Mouse (Mus musculus) hindbrain, embryonic 11.5 days (tissue): ENCODE results near the gene Sipa1l1. TPM values are rescaled to one million over a fixed set of nuclear protein-coding genes. Genes with fewer than 3 reads are reported as not detected.

Experiments used
- ATAC-seq: fragments of 200-750 bp; cut with Nextera tagmentation; 2 replicates; pipeline ENCODE4 v1.8.0; 2017; ENCODE audit warnings: mild to moderate bottlenecking, moderate TSS enrichment, moderate library complexity; ENCODE audit not compliant: low FRiP score
- DNase-seq: peaks from one replicate; pipeline ENCODE4 v3.0.0-alpha.2; 2015; ENCODE audit warnings: low spot score
- H3K27ac ChIP-seq: fragments of 300-500 bp; sonication (generic); 2 replicates; pipeline ENCODE4 v1.5.1; 2014; ENCODE audit warnings: mild to moderate bottlenecking, low read depth, low read length
- H3K27me3 ChIP-seq: fragments of 300-500 bp; sonication (generic); 2 replicates; pipeline ENCODE4 v1.6.1; 2014; ENCODE audit warnings: mild to moderate bottlenecking, low read length, moderate library complexity, mixed read lengths; ENCODE audit not compliant: control insufficient read depth, insufficient read depth
- H3K36me3 ChIP-seq: fragments of 300-500 bp; sonication (generic); 2 replicates; pipeline ENCODE4 v1.6.1; 2014; ENCODE audit warnings: mild to moderate bottlenecking, low read length, moderate library complexity, mixed read lengths; ENCODE audit not compliant: control insufficient read depth, insufficient read depth
- H3K4me1 ChIP-seq: fragments of 300-500 bp; sonication (generic); replicated peaks from 2 replicates; pipeline ENCODE4 v1.6.1; 2014; ENCODE audit warnings: low read length, mixed read lengths; ENCODE audit not compliant: control insufficient read depth, insufficient read depth
- H3K4me2 ChIP-seq: fragments of 300-500 bp; sonication (generic); replicated peaks from 2 replicates; pipeline ENCODE4 v1.6.1; 2014; ENCODE audit warnings: mild to moderate bottlenecking, low read depth, low read length
- H3K4me3 ChIP-seq: fragments of 300-500 bp; sonication (generic); 2 replicates; pipeline ENCODE4 v1.5.1; 2014; ENCODE audit warnings: low read depth, low read length
- H3K9ac ChIP-seq: fragments of 300-500 bp; sonication (generic); 2 replicates; pipeline ENCODE4 v1.6.1; 2014; ENCODE audit warnings: low read depth, low read length
- H3K9me3 ChIP-seq: fragments of 300-500 bp; sonication (generic); 2 replicates; pipeline ENCODE4 v1.6.1; 2016; ENCODE audit warnings: low read length; ENCODE audit not compliant: control insufficient read depth
- WGBS: fragments of 180-500 bp; shearing (Covaris S2); extraction: QIAGEN DNeasy Blood & Tissue Kit; methylation state at CpG from one replicate; pipeline ENCODE4 v1.1.7; 2014; 5-methylcytosine and 5-hydroxymethylcytosine counted together
- polyA plus RNA-seq: library from polyadenylated mRNA; unstranded; fragments of >200 nt; fragmentation: Nextera tagmentation; extraction: Ambion mirVana; gene quantifications from 2 replicates; pipeline ENCODE4 v1.2.1, GENCODE M21; 2014

Gene Sipa1l1
- polyA plus RNA-seq, 1 experiment from 2014 or later = 30.8 TPM

DNA sequence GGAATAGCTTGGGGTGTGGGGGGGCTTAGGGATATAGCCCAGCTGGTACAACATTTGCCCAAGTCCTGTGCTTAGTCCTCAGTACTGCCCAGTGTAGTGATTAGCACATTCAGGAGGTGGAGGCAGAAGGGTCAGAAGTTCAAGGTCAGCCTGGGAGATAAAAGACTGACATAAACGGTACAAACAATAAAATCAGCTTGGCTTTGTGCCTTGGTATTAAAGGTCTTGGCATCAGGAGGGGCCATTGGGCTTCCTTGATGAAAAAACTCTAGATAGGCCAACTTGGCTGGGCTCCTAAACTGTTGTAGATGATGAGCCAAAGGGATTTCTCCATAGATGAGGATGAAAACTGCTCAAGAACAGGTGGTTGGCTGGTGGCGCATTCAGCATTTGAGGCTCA lies 283.3 kb downstream of the Sipa1l1 start:
- Histone ChIP-seq H3K9me3 (no peaks in the 10 kb centered on the region), H3K4me1 (no peaks in the 10 kb centered on the region), H3K27ac (no peak overlapping the region), H3K4me3 (no peak overlapping the region), H3K36me3 (no peaks in the 10 kb centered on the region), H3K9ac (no peak overlapping the region), H3K27me3 (no peaks in the 10 kb centered on the region), H3K4me2 (no peak overlapping the region)
- WGBS = 92% methylated on average over 2 of the region's 2 CpGs
- no peak for DNase-seq
- ATAC-seq = no peak

DNA sequence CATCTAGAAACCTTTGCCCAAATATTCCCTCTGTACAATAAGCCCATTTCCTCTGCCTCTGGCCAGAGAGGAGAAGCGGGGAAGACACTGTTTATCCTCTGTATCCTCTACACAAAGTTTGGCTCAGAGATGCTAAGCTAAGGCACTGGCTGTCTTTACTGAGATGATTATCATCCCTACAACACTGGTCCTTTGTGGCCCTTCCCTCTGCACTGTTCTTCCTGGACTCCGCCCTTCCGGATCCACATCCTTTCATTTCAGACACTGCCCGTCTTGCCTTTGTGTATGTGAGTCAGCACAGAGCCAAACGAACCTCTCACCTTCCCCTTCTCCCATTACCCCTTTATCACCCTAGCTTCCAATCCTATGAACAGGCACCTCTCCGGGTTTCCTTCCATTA lies 285.3 kb downstream of the Sipa1l1 start:
- Histone ChIP-seq H3K36me3 (no peaks in the 10 kb centered on the region), H3K27ac (no peak overlapping the region), H3K4me3 (no peak overlapping the region), H3K27me3 (no peaks in the 10 kb centered on the region), H3K4me1 (no peaks in the 10 kb centered on the region), H3K9ac (no peak overlapping the region), H3K4me2 (no peak overlapping the region), H3K9me3 (no peaks in the 10 kb centered on the region)
- 81% methylated on average over 6 of the region's 6 CpGs for WGBS
- DNase-seq = no peak
- ATAC-seq = no peak

DNA sequence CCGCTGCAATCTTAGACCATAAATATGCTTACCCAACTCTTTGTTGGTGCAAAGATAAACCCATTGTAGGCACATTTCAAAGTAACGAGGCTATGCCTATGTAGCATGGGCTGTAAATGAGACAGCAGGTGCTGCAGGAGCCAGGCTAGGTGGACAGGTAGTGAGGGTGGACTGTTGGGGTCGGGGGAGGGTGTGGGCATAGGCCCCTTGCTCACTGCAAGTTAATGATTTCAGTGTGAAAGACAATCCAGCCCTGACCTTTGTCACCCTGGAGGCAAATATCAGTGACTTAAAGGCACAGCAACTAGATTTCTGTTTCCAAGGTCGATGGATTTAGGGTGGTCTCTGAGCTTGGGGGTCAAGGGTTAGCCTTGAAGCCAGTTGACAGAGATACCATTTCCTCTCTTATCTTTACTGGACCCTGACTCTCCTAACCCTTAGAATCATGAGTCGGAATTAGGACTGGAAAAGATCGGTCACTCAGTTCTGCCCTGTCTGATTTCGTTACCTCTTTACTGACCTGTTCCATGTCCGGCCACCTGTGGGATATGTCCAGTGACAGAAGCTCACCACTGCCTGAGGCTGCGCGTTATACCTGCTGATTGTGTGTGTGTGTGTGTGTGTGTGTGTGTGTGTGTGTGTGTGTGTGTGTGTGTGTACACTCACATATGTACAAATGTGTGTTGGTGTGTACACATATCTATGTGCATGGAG lies 286.7 kb downstream of the Sipa1l1 start:
- ATAC-seq (no peak), DNase-seq (no peak)
- Histone ChIP-seq H3K27me3 (no peaks in the 10 kb centered on the region), H3K9ac (no peak overlapping the region), H3K9me3 (no peaks in the 10 kb centered on the region), H3K4me2 (no peak overlapping the region), H3K36me3 (no peaks in the 10 kb centered on the region), H3K4me3 (no peak overlapping the region), H3K4me1 (no peaks in the 10 kb centered on the region), H3K27ac (no peak overlapping the region)
- WGBS = 84% methylated on average over 10 of the region's 10 CpGs

DNA sequence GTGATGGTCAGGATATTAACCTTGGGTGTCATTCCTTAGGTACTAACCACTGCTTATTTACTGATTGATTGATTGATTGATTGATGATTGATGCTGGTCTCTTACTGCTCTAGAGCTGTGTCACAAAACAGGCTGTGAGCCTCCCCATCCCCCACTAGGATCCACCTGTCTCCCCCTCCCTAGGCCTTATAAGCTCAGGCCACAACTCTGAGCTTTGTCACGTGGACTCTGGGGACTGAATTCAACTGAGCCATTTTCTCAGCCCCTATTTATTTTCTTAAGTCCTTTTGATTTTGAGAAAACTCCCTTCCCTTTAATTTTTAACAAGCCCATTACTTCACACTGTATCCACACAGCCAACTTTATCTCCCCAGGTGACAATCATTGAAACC lies 287.3 kb downstream of the Sipa1l1 start:
- no peak for DNase-seq
- Histone ChIP-seq H3K4me3 (no peak overlapping the region), H3K4me1 (no peaks in the 10 kb centered on the region), H3K27me3 (no peaks in the 10 kb centered on the region), H3K4me2 (no peak overlapping the region), H3K36me3 (no peaks in the 10 kb centered on the region), H3K9ac (no peak overlapping the region), H3K9me3 (no peaks in the 10 kb centered on the region), H3K27ac (no peak overlapping the region)
- no peak for ATAC-seq
- WGBS = 68% methylated on average over 1 of the region's 1 CpGs

- Histone ChIP-seq H3K4me2 (no peak overlapping the region), H3K4me3 (no peak overlapping the region), H3K27me3 (no peaks in the 10 kb centered on the region), H3K36me3 (no peaks in the 10 kb centered on the region), H3K4me1 (no peaks in the 10 kb centered on the region), H3K27ac (no peak overlapping the region), H3K9ac (no peak overlapping the region), H3K9me3 (no peaks in the 10 kb centered on the region)
- 93% methylated on average over 6 of the region's 6 CpGs for WGBS
- DNase-seq (no peak), ATAC-seq (no peak)
Measured at GRCm38 (mm10) chr12:82457609-82458008, 288.5 kb downstream of the Sipa1l1 start.

GRCm38 (mm10) chr12:82458017-82458416 lies 288.9 kb downstream of the Sipa1l1 start:
- H3K4me1 ChIP-seq = no peaks in the 10 kb centered on the region
- 91% methylated on average over 8 of the region's 8 CpGs for WGBS
- H3K9me3 ChIP-seq = no peaks in the 10 kb centered on the region
- H3K4me3 ChIP-seq = no peak overlapping the region
- no peak overlapping the region for H3K9ac ChIP-seq
- ATAC-seq (no peak), DNase-seq (no peak)
- H3K36me3 ChIP-seq = no peaks in the 10 kb centered on the region
- H3K4me2 ChIP-seq = no peak overlapping the region
- no peaks in the 10 kb centered on the region for H3K27me3 ChIP-seq
- H3K27ac ChIP-seq = no peak overlapping the region

DNA sequence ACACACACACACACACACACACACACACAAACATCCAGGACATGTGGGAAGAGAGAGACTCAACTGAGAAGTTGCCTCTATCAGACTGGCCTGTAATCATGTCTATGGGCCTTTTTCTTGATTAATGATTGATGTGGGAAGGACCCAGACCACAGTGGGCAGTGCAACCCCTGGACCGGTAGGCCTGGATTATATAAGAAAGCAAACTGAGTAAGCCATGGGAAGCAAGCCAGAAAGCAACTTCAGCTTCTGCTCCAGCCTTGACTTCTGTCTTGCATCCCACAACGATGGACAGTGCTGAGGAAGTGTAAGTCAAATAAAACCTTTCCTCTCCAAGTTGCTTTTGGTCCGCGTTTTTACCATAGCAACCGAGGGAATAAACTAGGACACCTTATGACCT lies 298.1 kb downstream of the Sipa1l1 start:
- no peak overlapping the region for H3K4me2 ChIP-seq
- H3K27ac ChIP-seq = no peak overlapping the region
- no peaks in the 10 kb centered on the region for H3K4me1 ChIP-seq
- H3K9me3 ChIP-seq = no peaks in the 10 kb centered on the region
- DNase-seq (no peak), ATAC-seq (no peak)
- 89% methylated on average over 5 of the region's 5 CpGs for WGBS
- no peaks in the 10 kb centered on the region for H3K27me3 ChIP-seq
- H3K36me3 ChIP-seq = no peaks in the 10 kb centered on the region
- no peak overlapping the region for H3K4me3 ChIP-seq
- H3K9ac ChIP-seq = no peak overlapping the region

DNA sequence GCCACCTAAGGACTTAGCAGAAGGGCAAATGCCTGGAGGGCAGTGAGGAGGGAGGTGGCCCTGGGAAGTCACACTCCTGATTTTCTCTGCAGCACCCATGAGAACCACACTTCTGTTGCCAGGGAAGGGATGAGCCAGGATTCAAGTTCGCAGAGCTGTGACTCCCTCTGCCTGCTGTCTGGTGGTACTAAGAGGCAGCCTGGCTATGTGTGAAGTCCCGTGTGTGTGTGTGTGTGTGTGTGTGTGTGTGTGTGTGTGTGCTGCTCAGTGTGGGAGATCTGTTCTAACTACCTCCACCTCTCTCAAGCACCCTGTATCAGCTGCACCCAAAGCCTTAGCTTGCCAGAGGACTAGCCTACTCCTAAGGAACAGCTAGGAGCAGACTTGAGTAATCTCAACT lies 298.5 kb downstream of the Sipa1l1 start:
- Histone ChIP-seq H3K9me3 (no peaks in the 10 kb centered on the region), H3K36me3 (no peaks in the 10 kb centered on the region), H3K27me3 (no peaks in the 10 kb centered on the region), H3K27ac (no peak overlapping the region), H3K4me1 (no peaks in the 10 kb centered on the region), H3K4me2 (no peak overlapping the region), H3K9ac (no peak overlapping the region), H3K4me3 (no peak overlapping the region)
- DNase-seq (no peak), ATAC-seq (no peak)
- 88% methylated on average over 2 of the region's 2 CpGs for WGBS

DNA sequence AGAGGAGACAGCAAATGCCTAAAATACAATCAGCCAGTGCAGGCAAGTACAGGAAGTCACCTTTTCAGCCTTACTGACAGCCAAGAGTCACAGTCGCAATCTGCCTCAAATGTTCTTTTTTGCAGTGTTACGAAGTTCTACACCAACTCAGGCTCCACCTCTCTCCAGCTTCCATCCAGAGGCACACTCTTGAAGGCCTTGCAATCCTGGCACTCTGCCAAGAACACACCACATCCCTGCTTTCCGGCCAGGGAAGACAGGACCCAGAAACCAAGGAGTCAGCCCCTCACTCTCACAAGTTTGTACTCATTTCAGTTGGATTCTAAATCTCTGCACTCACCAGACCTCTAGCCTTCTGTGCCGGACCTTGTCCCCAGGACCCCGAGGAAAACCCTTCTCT lies 299.3 kb downstream of the Sipa1l1 start:
- 83% methylated on average over 5 of the region's 5 CpGs for WGBS
- Histone ChIP-seq H3K27me3 (no peaks in the 10 kb centered on the region), H3K4me3 (no peak overlapping the region), H3K36me3 (no peaks in the 10 kb centered on the region), H3K9ac (no peak overlapping the region), H3K9me3 (no peaks in the 10 kb centered on the region), H3K4me2 (no peak overlapping the region), H3K27ac (no peak overlapping the region), H3K4me1 (no peaks in the 10 kb centered on the region)
- ATAC-seq (no peak), DNase-seq (no peak)
